Mouse (Mus musculus) right cerebral cortex, postnatal 25 days (tissue): ENCODE measurements at regions not wholly inside any gene's neighbourhood (a gene's known extent, or its start where the extent isn't known, plus 50 kb on each side); places are given as distances from the start of the nearest gene placed in this dataset.

Experiments used
- DNase-seq: peaks from one replicate; pipeline ENCODE4 v3.0.0; 2022

- no peak for DNase-seq
Observed at GRCm38 (mm10) chr16:74597735-74598340, 186.2 kb upstream of the Robo2 start.

- no peak for DNase-seq
Observed at GRCm38 (mm10) chr16:74591896-74592295, 180.3 kb upstream of the Robo2 start.

GRCm38 (mm10) chr16:74582645-74583423 lies 171.2 kb upstream of the Robo2 start:
- no peak for DNase-seq

- DNase-seq = no peak
Observed at GRCm38 (mm10) chr16:74548374-74548773, 136.7 kb upstream of the Robo2 start.

GRCm38 (mm10) chr16:74530531-74530930 lies 118.9 kb upstream of the Robo2 start:
- no peak for DNase-seq

GRCm38 (mm10) chr16:74528245-74528644 lies 116.6 kb upstream of the Robo2 start:
- DNase-seq = no peak

GRCm38 (mm10) chr16:74526521-74526920 lies 114.9 kb upstream of the Robo2 start:
- DNase-seq = no peak

- DNase-seq = no peak
Observed at GRCm38 (mm10) chr16:74520501-74520900, 108.9 kb upstream of the Robo2 start.

GRCm38 (mm10) chr16:74517888-74518287 lies 106.3 kb upstream of the Robo2 start:
- DNase-seq = no peak

GRCm38 (mm10) chr16:74517374-74517773 lies 105.7 kb upstream of the Robo2 start:
- no peak for DNase-seq

GRCm38 (mm10) chr16:74514481-74514880 lies 102.9 kb upstream of the Robo2 start:
- no peak for DNase-seq

GRCm38 (mm10) chr16:74510383-74510782 lies 98.8 kb upstream of the Robo2 start:
- DNase-seq = no peak

GRCm38 (mm10) chr16:74509489-74509888 lies 97.9 kb upstream of the Robo2 start:
- DNase-seq = no peak

GRCm38 (mm10) chr16:74506719-74507118 lies 95.1 kb upstream of the Robo2 start:
- DNase-seq = no peak

- DNase-seq = no peak
Observed at GRCm38 (mm10) chr16:74506173-74506709, 94.6 kb upstream of the Robo2 start.

- no peak for DNase-seq
Observed at GRCm38 (mm10) chr16:74504426-74504825, 92.8 kb upstream of the Robo2 start.

- DNase-seq = no peak
Observed at GRCm38 (mm10) chr16:74500687-74501086, 89.1 kb upstream of the Robo2 start.

GRCm38 (mm10) chr16:74467745-74468420 lies 56.3 kb upstream of the Robo2 start:
- no peak for DNase-seq

- DNase-seq = no peak
Observed at GRCm38 (mm10) chr16:74467159-74467558, 55.5 kb upstream of the Robo2 start.

- no peak for DNase-seq
Observed at GRCm38 (mm10) chr16:74464835-74465234, 53.2 kb upstream of the Robo2 start.

- no peak for DNase-seq
Observed at GRCm38 (mm10) chr16:74464290-74464689, 52.7 kb upstream of the Robo2 start.

GRCm38 (mm10) chr16:74462436-74462835 lies 50.8 kb upstream of the Robo2 start:
- no peak for DNase-seq
